ENCODE assay signal across 7 mouse cellular contexts in the genomic region with DNA sequence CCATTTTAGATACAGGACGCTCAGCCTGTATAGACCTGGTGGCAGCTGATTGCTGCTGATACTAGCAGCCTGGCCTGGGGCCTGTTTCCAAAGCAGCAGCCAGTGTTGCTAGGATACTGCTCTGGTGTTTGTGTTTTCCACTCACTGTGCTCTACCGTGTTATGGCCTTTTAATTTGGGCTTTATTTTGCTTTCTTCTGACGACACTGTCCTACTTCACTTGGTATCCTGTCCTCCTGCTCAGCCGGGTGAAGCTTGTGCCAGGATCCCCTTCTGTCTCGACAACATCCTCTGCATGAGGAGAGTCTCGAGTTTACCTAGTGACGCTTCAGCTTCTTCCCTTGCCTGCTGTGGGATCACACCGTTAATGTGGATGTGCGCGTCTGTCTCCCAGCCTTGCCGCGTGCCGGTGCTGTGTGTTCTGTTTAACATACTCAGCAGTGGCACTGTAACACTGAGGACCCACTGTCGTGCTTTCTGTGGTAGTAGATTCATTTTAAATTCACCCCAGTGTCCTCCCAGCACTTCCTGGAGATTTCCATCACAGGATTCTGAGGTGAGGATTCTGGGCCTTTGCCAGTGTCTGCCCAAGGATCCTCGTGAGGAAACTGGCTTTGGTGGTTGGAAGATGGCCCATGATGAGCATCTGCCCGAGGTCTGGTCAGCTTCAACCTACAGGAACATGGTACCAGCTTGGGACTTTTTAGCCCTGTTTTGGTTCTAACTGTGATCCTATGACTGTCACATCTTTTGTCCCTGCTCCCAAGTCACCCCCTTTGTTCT. TPM values are rescaled to one million over a fixed set of nuclear protein-coding genes. Genes with fewer than 3 reads are reported as not detected.
DNase-seq lines count a peak whose midpoint lies in the region; ATAC-seq and TF ChIP-seq lines count a peak whose summit lies in the region.

No protein-coding gene starts in this region.

- no peaks in the 10 kb centered on the region for H3K9me3 ChIP-seq in liver, embryonic 11.5 days (ENCODE audit: control insufficient read depth, low read length)
- H3K9me3 ChIP-seq in forebrain, embryonic 15.5 days: no peaks in the 10 kb centered on the region
- H3K9me3 ChIP-seq in hindbrain, embryonic 12.5 days (replicated peaks): no peaks in the 10 kb centered on the region
- no peaks in the 10 kb centered on the region for H3K9me3 ChIP-seq in liver, embryonic 14.5 days (ENCODE audit: control insufficient read depth, low read length)

- no peak for DNase-seq in liver, embryonic 11.5 days (ENCODE audit: low spot score)
- no peak for DNase-seq in liver
- DNase-seq in liver, embryonic 14.5 days (ENCODE audit: low read depth in 3 of 3, low spot score in 3 of 3): no peak
- peak; percentile 37 for DNase-seq in right cerebral cortex, postnatal 25 days
- no peak for DNase-seq in thymus, postnatal 0 days (ENCODE audit: low spot score)

- H3K4me3 ChIP-seq in liver, embryonic 11.5 days (ENCODE audit: low read depth, low read length): no peak overlapping the region
- no peak overlapping the region for H3K4me3 ChIP-seq in forebrain, embryonic 15.5 days
- no peak overlapping the region for H3K4me3 ChIP-seq in hindbrain, embryonic 12.5 days
- no peak overlapping the region for H3K4me3 ChIP-seq in liver, embryonic 14.5 days (ENCODE audit: insufficient read depth in 1 of 2, low read depth in 2 of 2, low read length in 2 of 2)

- H3K4me2 ChIP-seq in liver, embryonic 11.5 days: no peak overlapping the region
- H3K4me2 ChIP-seq in forebrain, embryonic 15.5 days (replicated peaks): no peak overlapping the region
- H3K4me2 ChIP-seq in hindbrain, embryonic 12.5 days (replicated peaks): no peak overlapping the region
- no peak overlapping the region for H3K4me2 ChIP-seq in liver, embryonic 14.5 days (ENCODE audit: low read depth)

- no peaks in the 10 kb centered on the region for H3K27me3 ChIP-seq in liver, embryonic 11.5 days (replicated peaks; ENCODE audit: control insufficient read depth, insufficient read depth, low read length)
- no peaks in the 10 kb centered on the region for H3K27me3 ChIP-seq in forebrain, embryonic 15.5 days
- H3K27me3 ChIP-seq in hindbrain, embryonic 12.5 days: no peaks in the 10 kb centered on the region
- H3K27me3 ChIP-seq in liver, embryonic 14.5 days (ENCODE audit: control insufficient read depth, insufficient read depth, low read length): no peaks in the 10 kb centered on the region

- no peak overlapping the region for H3K27ac ChIP-seq in liver, embryonic 11.5 days (ENCODE audit: low read depth, low read length)
- H3K27ac ChIP-seq in forebrain, embryonic 15.5 days (replicated peaks): peak overlapping the region; percentile 72
- H3K27ac ChIP-seq in hindbrain, embryonic 12.5 days: no peak overlapping the region
- H3K27ac ChIP-seq in liver, embryonic 14.5 days: no peak overlapping the region

- H3K36me3 ChIP-seq in liver, embryonic 11.5 days (ENCODE audit: control insufficient read depth, insufficient read depth, low read length): peaks cover 21% of the 10 kb centered on the region; the same call in 1 of the 2 replicates
- peaks cover 32% of the 10 kb centered on the region for H3K36me3 ChIP-seq in forebrain, embryonic 15.5 days
- H3K36me3 ChIP-seq in hindbrain, embryonic 12.5 days: peaks cover 45% of the 10 kb centered on the region
- peaks cover 36% of the 10 kb centered on the region for H3K36me3 ChIP-seq in liver, embryonic 14.5 days (replicated peaks; ENCODE audit: control insufficient read depth, insufficient read depth, low read depth)

- 79% methylated on average over 16 of the region's 16 CpGs for WGBS in liver, embryonic 11.5 days
- 39% methylated on average over 16 of the region's 16 CpGs for WGBS in forebrain, embryonic 15.5 days
- 62% methylated on average over 16 of the region's 16 CpGs for WGBS in hindbrain, embryonic 12.5 days
- 75% methylated on average over 16 of the region's 16 CpGs for WGBS in liver, embryonic 14.5 days (ENCODE audit: insufficient replicate concordance)

- ATAC-seq in liver, embryonic 11.5 days (replicated peaks; ENCODE audit: low FRiP score): peak; percentile 60
- ATAC-seq in forebrain, embryonic 15.5 days (replicated peaks): peak; percentile 84
- ATAC-seq in hindbrain, embryonic 12.5 days (ENCODE audit: low FRiP score): peak; percentile 63
- peak; percentile 46 for ATAC-seq in liver, embryonic 14.5 days (ENCODE audit: insufficient read depth)

- no peak overlapping the region for H3K9ac ChIP-seq in liver, embryonic 11.5 days (ENCODE audit: low read depth, low read length)
- no peak overlapping the region for H3K9ac ChIP-seq in forebrain, embryonic 15.5 days (replicated peaks)
- H3K9ac ChIP-seq in hindbrain, embryonic 12.5 days: no peak overlapping the region
- H3K9ac ChIP-seq in liver, embryonic 14.5 days (replicated peaks): no peak overlapping the region

- no peak for TF ChIP-seq EP300 in liver, embryonic 14.5 days (IDR thresholded peaks at IDR 0.05; ENCODE audit: low read depth)

- no peak for TF ChIP-seq CTCF in liver, embryonic 14.5 days (IDR thresholded peaks at IDR 0.05; ENCODE audit: low read depth)

- H3K4me1 ChIP-seq in liver, embryonic 11.5 days (replicated peaks; ENCODE audit: control insufficient read depth, insufficient read depth, low read length): no peaks in the 10 kb centered on the region
- peaks cover 19% of the 10 kb centered on the region for H3K4me1 ChIP-seq in forebrain, embryonic 15.5 days
- peaks cover 10% of the 10 kb centered on the region for H3K4me1 ChIP-seq in hindbrain, embryonic 12.5 days
- H3K4me1 ChIP-seq in liver, embryonic 14.5 days (replicated peaks; ENCODE audit: control insufficient read depth in 2 of 2, insufficient read depth in 2 of 2, low read length in 1 of 2): no peaks in the 10 kb centered on the region

RNA-seq across cellular contexts. Expression of gene Ubp1, which starts 50.6 kb away (rescaled TPM):
- polyA plus RNA-seq in liver, embryonic 11.5 days (2014; fragmentation: Nextera tagmentation; extraction: Ambion mirVana): 57.4 and 58.5 TPM in 2 replicates
- polyA plus RNA-seq in forebrain, embryonic 15.5 days (2015; fragmentation: Nextera tagmentation; extraction: Ambion mirVana): 34.8 and 35.6 TPM in 2 replicates
- polyA plus RNA-seq in hindbrain, embryonic 12.5 days (2016; fragmentation: Nextera tagmentation; extraction: Ambion mirVana): 47.9 and 53.4 TPM in 2 replicates
- 58.6 and 72.6 TPM in 2 replicates for polyA plus RNA-seq in liver, embryonic 14.5 days (2012; rRNA removed)
- 46.0 and 55.4 TPM in 2 replicates for polyA plus RNA-seq in liver, embryonic 14.5 days (2014; fragmentation: Nextera tagmentation; extraction: Ambion mirVana)
- polyA plus RNA-seq in thymus, postnatal 0 days (2015; fragmentation: Nextera tagmentation; extraction: Ambion mirVana): 22.3 and 27.6 TPM in 2 replicates
